Mouse (Mus musculus) lung, adult 2 months (tissue): ENCODE results near the gene Tmem60. TPM values are rescaled to one million over a fixed set of nuclear protein-coding genes. Genes with fewer than 3 reads are reported as not detected.

ENCODE experiments used
- DNase-seq: peaks from one replicate; pipeline ENCODE4 v3.0.0; 2022
- H3K4me1 ChIP-seq: fragments of 200-500 bp; 2 replicates; pipeline ENCODE4 v1.6.1; 2011; ENCODE audit warnings: low read length; ENCODE audit not compliant: control insufficient read depth, insufficient read depth
- H3K4me3 ChIP-seq: fragments of 200-500 bp; replicated peaks from 2 replicates; pipeline ENCODE3; 2011; ENCODE audit warnings: low read depth, mild to moderate bottlenecking, control low read depth, low read length; ENCODE audit errors: extremely low read depth
- CTCF ChIP-seq: fragments of 200-500 bp; IDR thresholded peaks from 2 replicates; pipeline ENCODE4 v1.5.1; 2011; ENCODE audit warnings: mild to moderate bottlenecking, low read length, control low read depth; ENCODE audit not compliant: insufficient read depth
- POLR2A ChIP-seq: fragments of 200-500 bp; IDR thresholded peaks from 2 replicates; pipeline ENCODE4 v1.6.1; 2011; ENCODE audit warnings: low read depth, mild to moderate bottlenecking, control low read depth, low read length, borderline replicate concordance; ENCODE audit errors: extremely low read depth
- WGBS: fragments of 180-500 bp; shearing (Covaris S2); methylation state at CpG from one replicate; pipeline ENCODE4 v1.1.7; 2018; 5-methylcytosine and 5-hydroxymethylcytosine counted together
- polyA plus RNA-seq: library from polyadenylated mRNA; depleted of rRNA; stranded (reverse); fragments of >200 nt; gene quantifications from 2 replicates; pipeline ENCODE4 v1.2.3, GENCODE M21; 2012; rRNA removed

Gene Tmem60
- polyA plus RNA-seq, 1 experiment, result 12.4 TPM

DNA sequence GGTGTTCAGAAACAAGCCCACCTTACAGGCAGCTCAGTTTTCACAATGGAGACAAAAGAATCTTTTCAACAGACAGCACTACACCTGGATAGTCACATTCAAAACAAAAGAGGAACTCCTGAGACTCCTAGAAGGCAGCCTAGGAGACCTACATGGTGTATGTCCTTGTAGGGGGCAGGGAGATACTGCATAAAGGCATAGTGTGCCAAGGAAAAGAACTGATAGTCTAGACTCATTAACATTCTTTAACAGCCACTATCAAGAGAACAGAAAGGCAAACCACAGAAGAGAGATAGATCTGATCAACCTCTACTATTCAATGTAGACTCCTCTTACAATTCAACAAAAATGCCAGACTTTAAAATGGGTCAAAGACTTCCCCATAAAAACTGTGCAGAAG, 48.4 kb downstream of the Tmem60 start:
- Histone ChIP-seq H3K4me1 (peaks cover 22% of the 10 kb centered on the region), H3K4me3 (no peak overlapping the region)
- TF ChIP-seq CTCF (no peak), POLR2A (no peak)
- no peak for DNase-seq

GRCm38 (mm10) chr5:20931300-20931699, 49.3 kb downstream of the Tmem60 start:
- TF ChIP-seq POLR2A, result no peak
- WGBS, result 79% methylated on average over 3 of the region's 3 CpGs

DNA sequence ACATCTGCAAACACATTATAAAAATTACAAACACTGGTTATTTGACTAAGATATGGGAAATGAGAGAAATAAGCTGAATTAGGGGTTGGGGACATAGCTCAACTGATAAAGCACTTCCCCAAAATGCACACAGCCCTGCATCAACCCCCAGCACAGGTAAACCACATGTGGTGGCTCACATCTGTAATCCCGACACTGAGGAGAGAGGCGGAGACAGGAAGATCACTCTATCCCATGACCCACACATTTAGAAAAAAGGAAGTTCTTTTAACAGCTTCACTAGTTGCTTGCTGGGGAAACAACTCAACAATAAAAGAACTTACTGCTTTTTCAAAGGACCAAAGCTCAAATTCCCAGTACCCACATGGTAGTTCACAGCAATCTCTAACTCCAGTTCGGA, 50.6 kb downstream of the Tmem60 start:
- WGBS, result 76% methylated on average over 3 of the region's 3 CpGs
- H3K4me1 ChIP-seq, result peaks cover 27% of the 10 kb centered on the region
- H3K4me3 ChIP-seq, result no peak overlapping the region
- TF ChIP-seq CTCF (no peak), POLR2A (no peak)
- DNase-seq, result no peak

More at GRCm38 (mm10) chr5:20931300-20931699, 49.3 kb downstream of the Tmem60 start:
- Histone ChIP-seq H3K4me3 (no peak overlapping the region), H3K4me1 (peaks cover 29% of the 10 kb centered on the region)
- no peak for DNase-seq

- WGBS, result 41% methylated on average over 5 of the region's 5 CpGs
- Histone ChIP-seq H3K4me1 (peaks cover 22% of the 10 kb centered on the region), H3K4me3 (no peak overlapping the region)
- no peak for DNase-seq
- TF ChIP-seq POLR2A, result no peak
Observed at GRCm38 (mm10) chr5:20935934-20936333, 53.9 kb downstream of the Tmem60 start.

Other genes with a start within 250 kb of the Tmem60 start
- gene Phtf2, start 67 bp upstream of the Tmem60 start, polyA plus RNA-seq, result 1.00 and 2.7 TPM in 2 replicates
- 5.3 and 7.0 TPM in 2 replicates for gene Rsbn1l, start 74.2 kb downstream of the Tmem60 start, polyA plus RNA-seq
- 76.7 and 85.2 TPM in 2 replicates for gene Ptpn12, start 173.7 kb downstream of the Tmem60 start, polyA plus RNA-seq